Mouse (Mus musculus) ovary, adult 10 weeks (tissue): ENCODE results near the gene Defb15. TPM values are rescaled to one million over a fixed set of nuclear protein-coding genes. Genes with fewer than 3 reads are reported as not detected.

ENCODE experiments used
- polyA plus RNA-seq: library from polyadenylated mRNA; stranded (reverse); fragments of 350-450 nt; fragmentation: Illumina TruSeq; extraction: RNeasy Lipid Tissue Mini Kit (QIAGEN cat#74804); gene quantifications from one replicate; pipeline ENCODE4 v1.2.3, GENCODE M21; 2014

Gene Defb15
- not detected for polyA plus RNA-seq

DNA sequence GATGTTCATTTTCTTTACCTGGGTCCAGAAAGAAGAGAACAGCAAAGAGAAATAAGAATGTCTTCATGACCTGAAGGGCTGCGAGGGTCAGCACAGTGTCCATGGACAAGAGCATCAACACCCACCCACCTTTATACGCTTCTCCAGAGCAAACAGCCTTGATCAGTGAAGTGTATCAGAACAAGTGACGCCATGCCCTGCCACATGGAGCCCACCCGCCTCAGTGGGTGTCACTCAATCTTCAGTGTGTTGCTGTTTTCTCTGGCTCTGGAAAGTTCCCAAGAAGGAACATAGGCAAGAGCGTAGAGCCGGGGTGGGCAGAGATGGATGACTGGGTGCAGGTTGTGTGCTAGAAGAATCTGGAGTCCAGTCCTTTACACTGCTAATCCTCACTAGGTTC, at the start of gene Defb15:
TSS of gene Defb15 (minus strand) at position 101 of the 400 bp plus-strand sequence.

GRCm38 (mm10) chr8:21969475-21969874, 37.0 kb upstream of the Defb15 start, which contains the start of gene Ccdc70:
TSS of gene Ccdc70 (plus strand) at chr8:21969775.

GRCm38 (mm10) chr8:21958414-21958813, 25.9 kb upstream of the Defb15 start, which contains the start of gene Fam90a1a:
TSS of gene Fam90a1a (plus strand) at chr8:21958714.

GRCm38 (mm10) chr8:21946462-21946861, 14.0 kb upstream of the Defb15 start, which contains the start of gene Defb13:
TSS of gene Defb13 (plus strand) at chr8:21946762.

GRCm38 (mm10) chr8:21938052-21938451, 5.5 kb upstream of the Defb15 start, which contains the start of gene Defb35:
TSS of gene Defb35 (plus strand) at chr8:21938352.

GRCm38 (mm10) chr8:21906290-21906689, 26.2 kb downstream of the Defb15 start, which contains the start of gene Defb11:
TSS of gene Defb11 (minus strand) at chr8:21906412.

GRCm38 (mm10) chr8:21885321-21885720, 47.2 kb downstream of the Defb15 start, which contains the start of gene Defb9:
TSS of gene Defb9 (minus strand) at chr8:21885421.

Other genes with a start within 250 kb of the Defb15 start
- not detected for gene AY761184, start 229.1 kb downstream of the Defb15 start, polyA plus RNA-seq
- gene Defa24, start 198.2 kb downstream of the Defb15 start, polyA plus RNA-seq = not detected
- gene Defb50, start 109.2 kb downstream of the Defb15 start, polyA plus RNA-seq = not detected
- gene Defb2, start 92.8 kb downstream of the Defb15 start, polyA plus RNA-seq = not detected
- gene Defb10, start 73.8 kb downstream of the Defb15 start, polyA plus RNA-seq = not detected
- gene Defb9, start 47.3 kb downstream of the Defb15 start, polyA plus RNA-seq = not detected
- gene Defb11, start 26.3 kb downstream of the Defb15 start, polyA plus RNA-seq = not detected
- not detected for gene Defb35, start 5.6 kb upstream of the Defb15 start, polyA plus RNA-seq
- not detected for gene Defb13, start 14.1 kb upstream of the Defb15 start, polyA plus RNA-seq
- gene Fam90a1a, start 26.0 kb upstream of the Defb15 start, polyA plus RNA-seq = 0.31 TPM
- gene Ccdc70, start 37.1 kb upstream of the Defb15 start, polyA plus RNA-seq = not detected
- gene Atp7b, start 127.6 kb upstream of the Defb15 start, polyA plus RNA-seq = not detected
- gene Alg11, start 128.0 kb upstream of the Defb15 start, polyA plus RNA-seq = 52.7 TPM
- 8.5 TPM for gene Nek5, start 192.3 kb upstream of the Defb15 start, polyA plus RNA-seq
- 2.8 TPM for gene Nek3, start 233.7 kb upstream of the Defb15 start, polyA plus RNA-seq